Mouse (Mus musculus) brain, embryonic 14.5 days (tissue): ENCODE measurements around the gene Olfr1450.

Experiments used
- CTCF ChIP-seq: fragments of 200-500 bp; IDR thresholded peaks from 2 replicates; pipeline ENCODE4 v1.5.1; 2012; ENCODE audit warnings: inconsistent platforms, mild to moderate bottlenecking, moderate library complexity, borderline replicate concordance; ENCODE audit not compliant: insufficient read depth, insufficient read length; ENCODE audit errors: extremely low read depth
- POLR2A ChIP-seq: fragments of 200-500 bp; IDR thresholded peaks from 2 replicates; pipeline ENCODE4 v1.6.1; 2012; ENCODE audit warnings: mild to moderate bottlenecking, inconsistent platforms, borderline replicate concordance; ENCODE audit not compliant: poor library complexity, insufficient read depth, insufficient read length, severe bottlenecking; ENCODE audit errors: extremely low read depth

DNA sequence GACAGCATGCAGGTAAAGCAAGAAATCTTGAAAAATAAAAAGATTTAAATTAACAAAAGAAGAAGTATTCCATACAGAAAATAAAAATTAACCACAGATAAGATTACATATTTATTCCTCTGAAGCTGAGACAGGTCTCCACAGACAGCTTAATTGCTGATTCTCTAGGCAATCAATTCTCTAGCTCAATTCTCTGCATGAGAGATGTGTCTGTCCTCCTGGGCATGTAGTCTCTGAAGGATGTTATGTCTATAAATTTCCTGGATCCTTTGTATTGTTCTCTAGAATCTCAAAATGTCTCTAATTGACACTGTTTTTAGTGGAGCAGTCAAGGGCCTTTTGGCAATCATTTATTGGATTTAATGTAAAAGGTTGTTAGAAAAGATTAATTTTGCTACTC, 19.5 kb upstream of the Olfr1450 start, which contains the start of gene Olfr1449:
- no peak for TF ChIP-seq CTCF
- TF ChIP-seq POLR2A: no peak
